Mouse (Mus musculus) neural tube, postnatal 0 days (tissue): ENCODE data around the gene Olfr1280. TPM values are rescaled to one million over a fixed set of nuclear protein-coding genes. Genes with fewer than 3 reads are reported as not detected.

Experiments used
- polyA plus RNA-seq: library from polyadenylated mRNA; unstranded; fragments of >200 nt; fragmentation: Nextera tagmentation; extraction: Ambion mirVana; gene quantifications from 2 replicates; pipeline ENCODE4 v1.2.1, GENCODE M21; 2015

The Olfr1280 gene
- polyA plus RNA-seq: not detected in 2 replicates

DNA sequence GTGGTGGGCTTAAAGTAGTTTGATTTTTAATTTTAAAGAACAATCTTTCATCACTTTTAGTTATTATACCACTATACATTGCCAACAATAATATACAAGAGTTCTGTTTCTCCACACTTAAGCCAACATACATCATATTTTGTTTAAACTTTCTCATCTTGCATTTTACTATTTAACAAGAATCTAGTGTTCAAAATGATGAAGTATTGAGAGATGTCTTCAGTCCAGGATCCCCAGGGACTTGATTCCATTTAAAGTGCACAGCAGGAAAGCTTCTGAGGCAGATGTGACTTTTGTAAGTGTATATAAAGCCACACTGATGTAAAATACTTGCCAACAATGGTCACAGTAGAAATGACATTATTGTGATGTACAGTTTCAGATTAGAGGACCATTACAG is at the start of gene Olfr1280:
Gene Olfr1280 (plus strand): TSS at position 301 of the 400 bp plus-strand sequence.

DNA sequence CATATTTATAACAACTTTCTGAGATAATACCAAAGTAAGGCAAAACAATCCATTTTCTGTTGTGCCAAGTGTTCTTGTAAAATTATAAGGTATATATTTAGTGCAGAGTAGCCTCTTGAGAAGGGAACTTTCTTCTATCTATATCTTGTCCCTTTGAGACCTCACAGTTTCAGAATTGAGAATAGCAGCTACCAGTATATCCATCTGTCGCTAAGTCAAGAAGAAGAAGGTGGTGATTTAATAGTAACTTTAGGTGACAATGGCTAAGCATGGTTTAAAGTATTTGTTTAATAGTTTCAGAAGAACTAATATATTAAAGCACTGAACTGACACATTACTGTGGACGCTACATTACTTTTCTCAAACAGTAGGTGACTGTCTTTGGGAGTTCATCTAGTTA is 39.8 kb upstream of the Olfr1280 start, which contains the start of gene Olfr1277:
Gene Olfr1277 (minus strand): TSS at position 101 of the 400 bp plus-strand sequence.

GRCm38 (mm10) chr2:111289836-111290235 is 24.0 kb upstream of the Olfr1280 start, which contains the start of gene Olfr1278:
Olfr1278 (plus strand) TSS chr2:111290136.

GRCm38 (mm10) chr2:111300374-111300773 is 13.4 kb upstream of the Olfr1280 start, which contains the start of gene Olfr1279:
Olfr1279 (plus strand) TSS chr2:111300635.

GRCm38 (mm10) chr2:111326220-111326619 is 12.4 kb downstream of the Olfr1280 start, which contains the start of gene Olfr1281:
Olfr1281 (plus strand) TSS chr2:111326520.

DNA sequence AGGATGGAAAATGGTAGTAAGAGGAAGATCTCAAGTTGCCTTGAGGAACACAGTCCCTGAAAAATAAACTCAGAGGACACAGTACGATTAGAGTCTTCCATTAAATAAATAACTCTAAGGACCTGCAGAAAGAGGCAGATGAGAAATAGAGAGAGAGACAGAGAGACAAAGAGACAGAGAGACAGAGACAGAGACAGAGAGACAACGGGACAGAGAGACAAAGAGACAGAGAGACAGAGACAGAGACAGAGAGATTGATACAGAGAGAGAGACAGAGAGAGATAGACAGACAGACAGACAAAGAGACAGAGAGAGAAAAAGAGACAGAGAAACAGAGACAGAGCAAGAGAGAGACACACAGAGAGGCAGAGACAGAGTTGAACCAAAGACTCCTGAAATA is 22.2 kb downstream of the Olfr1280 start, which contains the start of gene Olfr1282:
Gene Olfr1282 (minus strand): TSS at position 101 of the 400 bp plus-strand sequence.

GRCm38 (mm10) chr2:111366490-111366889 is 52.7 kb downstream of the Olfr1280 start, which contains the start of gene Olfr1283:
Olfr1283 (plus strand) TSS chr2:111366790.

DNA sequence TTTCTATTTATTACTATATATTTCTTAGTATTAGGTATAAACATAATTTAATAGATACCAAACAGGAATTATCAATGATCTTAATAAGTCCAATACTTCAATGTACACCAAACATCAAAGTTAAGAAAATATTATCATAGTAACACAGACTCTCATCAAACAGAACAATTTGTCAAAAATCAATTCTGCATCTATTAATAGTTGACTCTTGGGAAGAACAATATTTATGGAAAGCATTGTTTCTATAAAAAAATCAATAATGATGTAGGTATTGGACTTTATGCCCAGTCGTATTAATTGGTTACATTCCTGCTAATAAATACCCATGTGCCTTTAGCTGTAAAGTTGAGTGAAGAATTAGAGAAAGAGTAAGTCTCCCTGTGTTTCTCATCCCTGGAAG is 61.4 kb downstream of the Olfr1280 start, which contains the start of gene Olfr1284:
Gene Olfr1284 (plus strand): TSS at position 301 of the 400 bp plus-strand sequence.

Other genes with a start within 250 kb of the Olfr1280 start
- not detected in 2 replicates for gene Gm13941, start 208.0 kb upstream of the Olfr1280 start, polyA plus RNA-seq
- not detected in 2 replicates for gene Gm15130, start 161.1 kb upstream of the Olfr1280 start, polyA plus RNA-seq
- not detected in 2 replicates for gene 4930430A15Rik, start 84.4 kb upstream of the Olfr1280 start, polyA plus RNA-seq
- gene Olfr1275, start 78.7 kb upstream of the Olfr1280 start, polyA plus RNA-seq: not detected in 2 replicates
- not detected in 2 replicates for gene Olfr1276, start 59.5 kb upstream of the Olfr1280 start, polyA plus RNA-seq
- not detected in 2 replicates for gene Olfr1277, start 39.9 kb upstream of the Olfr1280 start, polyA plus RNA-seq
- gene Olfr1278, start 23.9 kb upstream of the Olfr1280 start, polyA plus RNA-seq: not detected in 2 replicates
- gene Olfr1279, start 13.4 kb upstream of the Olfr1280 start, polyA plus RNA-seq: not detected in 2 replicates
- gene Olfr1281, start 12.5 kb downstream of the Olfr1280 start, polyA plus RNA-seq: not detected in 2 replicates
- gene Olfr1282, start 22.1 kb downstream of the Olfr1280 start, polyA plus RNA-seq: not detected in 2 replicates
- gene Olfr1283, start 52.8 kb downstream of the Olfr1280 start, polyA plus RNA-seq: not detected in 2 replicates
- not detected in 2 replicates for gene Olfr1284, start 61.5 kb downstream of the Olfr1280 start, polyA plus RNA-seq
- gene Olfr1286, start 109.1 kb downstream of the Olfr1280 start, polyA plus RNA-seq: not detected in 2 replicates
- gene Olfr1287, start 135.1 kb downstream of the Olfr1280 start, polyA plus RNA-seq: not detected in 2 replicates
- gene Olfr1288, start 160.1 kb downstream of the Olfr1280 start, polyA plus RNA-seq: not detected in 2 replicates
- gene Olfr1289, start 166.8 kb downstream of the Olfr1280 start, polyA plus RNA-seq: not detected in 2 replicates
- not detected in 2 replicates for gene Olfr1290, start 179.8 kb downstream of the Olfr1280 start, polyA plus RNA-seq
- gene Olfr1291-ps1, start 183.2 kb downstream of the Olfr1280 start, polyA plus RNA-seq: not detected in 2 replicates
- not detected in 2 replicates for gene Olfr1293-ps, start 211.2 kb downstream of the Olfr1280 start, polyA plus RNA-seq
- gene Olfr1294, start 226.3 kb downstream of the Olfr1280 start, polyA plus RNA-seq: not detected in 2 replicates